Mouse (Mus musculus): Measurements from ENCODE around the gene 6430571L13Rik. TPM values are rescaled to one million over a fixed set of nuclear protein-coding genes. Genes with fewer than 3 reads are reported as not detected.

The 6430571L13Rik gene
- polyA plus RNA-seq, 1 experiment from 2014 or later = 1.1 TPM

DNA sequence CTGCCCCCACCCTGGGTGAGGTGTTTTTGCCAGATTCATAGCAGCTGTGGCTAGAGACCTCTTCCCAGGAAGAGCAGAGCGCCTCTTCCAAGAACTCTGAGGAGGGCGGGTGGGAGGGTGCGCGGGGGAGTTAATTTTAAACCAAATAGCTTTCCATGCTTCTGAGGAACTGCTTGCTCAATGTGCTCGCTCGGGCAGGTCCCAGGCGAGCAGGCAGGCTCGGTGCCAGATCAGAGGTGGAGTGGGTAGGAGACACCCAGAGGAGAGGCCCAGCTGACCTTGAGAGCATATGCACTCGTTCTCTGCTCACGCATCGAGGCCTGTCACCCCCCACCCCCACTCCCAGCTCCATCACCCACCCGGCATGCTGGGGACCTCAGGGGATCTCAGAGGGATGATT, 32.5 kb upstream of the 6430571L13Rik start:
- WGBS = 16% methylated on average over 12 of the region's 12 CpGs
- Histone ChIP-seq H3K4me1 (replicated peaks) (peaks cover 48% of the 10 kb centered on the region), H3K36me3 (no peaks in the 10 kb centered on the region), H3K27me3 (no peaks in the 10 kb centered on the region), H3K27ac (peak overlapping the region; percentile 92), H3K9me3 (replicated peaks) (no peaks in the 10 kb centered on the region), H3K4me2 (peak overlapping the region; percentile 51), H3K9ac (0 out of 2 replicates have a peak overlapping the region, but pooled peaks have one; percentile 31), H3K4me3 (no peak overlapping the region)
- ATAC-seq (replicated peaks; ENCODE audit: insufficient number of reproducible peaks, insufficient read depth, low FRiP score, low read depth) = peak; percentile 87

GRCm38 (mm10) chr9:107308346-107309000, 31.9 kb upstream of the 6430571L13Rik start:
- Histone ChIP-seq H3K36me3 (no peaks in the 10 kb centered on the region), H3K9ac (0 out of 2 replicates have a peak overlapping the region, but pooled peaks have one; percentile 28), H3K4me3 (no peak overlapping the region), H3K9me3 (replicated peaks) (no peaks in the 10 kb centered on the region), H3K27me3 (no peaks in the 10 kb centered on the region), H3K4me1 (replicated peaks) (peaks cover 45% of the 10 kb centered on the region), H3K27ac (peak overlapping the region; percentile 92), H3K4me2 (no peak overlapping the region)
- ATAC-seq (replicated peaks; ENCODE audit: insufficient number of reproducible peaks, insufficient read depth, low FRiP score, low read depth) = no peak
- 86% methylated on average over 9 of the region's 9 CpGs for WGBS

- WGBS = 61% methylated on average over 9 of the region's 9 CpGs
- no peak for ATAC-seq (replicated peaks; ENCODE audit: insufficient number of reproducible peaks, insufficient read depth, low FRiP score, low read depth)
- Histone ChIP-seq H3K4me2 (no peak overlapping the region), H3K36me3 (no peaks in the 10 kb centered on the region), H3K9me3 (replicated peaks) (no peaks in the 10 kb centered on the region), H3K4me1 (replicated peaks) (peaks cover 45% of the 10 kb centered on the region), H3K27me3 (no peaks in the 10 kb centered on the region), H3K4me3 (no peak overlapping the region), H3K27ac (peak overlapping the region; percentile 57), H3K9ac (no peak overlapping the region)
These were observed 31.2 kb upstream of the 6430571L13Rik start for GRCm38 (mm10) chr9:107309171-107309570.

DNA sequence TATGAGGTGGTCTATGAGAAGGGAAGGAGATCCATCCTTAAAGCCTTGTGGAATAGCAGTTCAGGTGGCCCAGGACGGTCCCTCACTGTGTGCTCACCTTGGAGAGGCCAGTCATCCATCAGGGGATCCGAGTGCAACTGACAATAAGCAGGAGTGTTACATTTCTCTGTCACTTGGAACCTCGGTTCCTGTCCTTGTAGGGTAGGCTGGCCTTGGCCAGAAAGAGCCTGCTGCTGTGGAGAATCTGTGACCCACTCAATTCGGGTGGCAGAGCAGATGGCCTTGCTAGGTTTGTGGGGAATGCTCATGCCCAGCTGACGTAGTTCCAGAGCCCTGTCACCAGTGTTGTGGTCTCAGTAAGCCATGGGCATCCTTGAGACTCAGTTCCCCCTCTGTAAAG, 30.8 kb upstream of the 6430571L13Rik start:
- Histone ChIP-seq H3K27me3 (no peaks in the 10 kb centered on the region), H3K36me3 (no peaks in the 10 kb centered on the region), H3K4me3 (no peak overlapping the region), H3K9me3 (replicated peaks) (no peaks in the 10 kb centered on the region), H3K4me1 (replicated peaks) (peaks cover 45% of the 10 kb centered on the region), H3K4me2 (no peak overlapping the region), H3K27ac (peak overlapping the region; percentile 57), H3K9ac (no peak overlapping the region)
- no peak for ATAC-seq (replicated peaks; ENCODE audit: insufficient number of reproducible peaks, insufficient read depth, low FRiP score, low read depth)
- WGBS = 47% methylated on average over 5 of the region's 5 CpGs

DNA sequence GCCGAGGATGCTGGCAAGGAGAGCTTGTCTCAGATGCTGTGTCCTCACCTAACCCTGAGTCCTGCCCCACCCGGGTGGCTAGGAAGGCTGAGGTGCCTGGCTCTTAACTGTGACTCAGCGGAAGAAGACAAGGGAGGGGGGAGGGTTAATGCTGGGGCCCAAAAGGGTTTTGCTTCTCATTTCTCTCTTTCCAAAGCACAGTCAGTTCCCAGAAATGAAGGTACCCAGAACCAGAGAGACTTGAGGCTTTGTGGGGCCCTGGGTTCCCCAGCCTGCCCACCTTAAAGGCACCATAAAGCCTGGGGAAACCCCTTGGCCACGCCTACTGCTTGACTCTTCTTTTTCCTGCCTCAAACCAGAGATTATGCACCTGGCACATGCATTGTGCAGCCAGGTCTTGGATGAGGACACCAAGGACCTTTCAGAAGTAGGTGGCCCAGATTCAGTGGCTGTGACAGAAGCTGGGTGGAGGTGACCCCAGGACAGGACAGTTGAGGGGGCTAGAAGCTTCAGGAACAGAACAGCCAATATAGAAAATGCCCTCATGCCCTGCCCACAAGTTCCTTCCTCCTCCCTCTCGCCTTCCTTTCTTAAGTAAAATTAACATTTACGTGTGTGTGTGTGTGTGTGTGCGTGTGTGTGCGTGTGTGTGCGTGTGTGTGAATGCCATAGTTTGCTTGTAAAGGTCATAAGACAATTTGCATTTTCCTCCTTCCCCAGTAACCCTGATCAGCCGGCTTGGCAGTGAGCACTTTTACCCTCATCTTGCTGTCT, 27.4 kb upstream of the 6430571L13Rik start:
- Histone ChIP-seq H3K27ac (no peak overlapping the region), H3K27me3 (no peaks in the 10 kb centered on the region), H3K9me3 (replicated peaks) (no peaks in the 10 kb centered on the region), H3K4me1 (replicated peaks) (peaks cover 20% of the 10 kb centered on the region), H3K4me3 (no peak overlapping the region), H3K36me3 (no peaks in the 10 kb centered on the region), H3K4me2 (no peak overlapping the region), H3K9ac (no peak overlapping the region)
- no peak for ATAC-seq (replicated peaks; ENCODE audit: insufficient number of reproducible peaks, insufficient read depth, low FRiP score, low read depth)
- 57% methylated on average over 10 of the region's 10 CpGs for WGBS

DNA sequence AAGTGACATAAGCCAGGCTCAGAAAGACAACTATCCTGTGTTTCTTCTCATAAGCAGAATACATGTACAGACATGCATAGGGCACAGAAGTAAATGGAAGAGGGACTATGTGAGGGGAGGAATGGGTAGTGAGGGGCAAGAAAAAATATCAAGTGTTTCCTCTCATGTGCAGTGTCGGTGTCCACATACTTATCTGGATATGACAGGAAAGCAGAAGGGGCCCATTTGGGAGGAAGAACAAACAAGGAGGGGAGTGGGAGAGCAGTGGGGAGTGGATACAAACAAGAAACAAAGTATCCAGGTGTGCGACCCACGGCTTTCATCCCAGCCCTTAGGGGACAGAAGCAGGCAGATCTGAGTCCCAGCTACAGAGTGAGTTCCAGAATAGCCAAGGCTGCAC, 26.5 kb upstream of the 6430571L13Rik start:
- Histone ChIP-seq H3K36me3 (no peaks in the 10 kb centered on the region), H3K27ac (no peak overlapping the region), H3K4me3 (no peak overlapping the region), H3K9me3 (replicated peaks) (no peaks in the 10 kb centered on the region), H3K27me3 (no peaks in the 10 kb centered on the region), H3K4me2 (no peak overlapping the region), H3K4me1 (replicated peaks) (peaks cover 12% of the 10 kb centered on the region), H3K9ac (no peak overlapping the region)
- no peak for ATAC-seq (replicated peaks; ENCODE audit: insufficient number of reproducible peaks, insufficient read depth, low FRiP score, low read depth)
- WGBS = 59% methylated on average over 3 of the region's 3 CpGs

DNA sequence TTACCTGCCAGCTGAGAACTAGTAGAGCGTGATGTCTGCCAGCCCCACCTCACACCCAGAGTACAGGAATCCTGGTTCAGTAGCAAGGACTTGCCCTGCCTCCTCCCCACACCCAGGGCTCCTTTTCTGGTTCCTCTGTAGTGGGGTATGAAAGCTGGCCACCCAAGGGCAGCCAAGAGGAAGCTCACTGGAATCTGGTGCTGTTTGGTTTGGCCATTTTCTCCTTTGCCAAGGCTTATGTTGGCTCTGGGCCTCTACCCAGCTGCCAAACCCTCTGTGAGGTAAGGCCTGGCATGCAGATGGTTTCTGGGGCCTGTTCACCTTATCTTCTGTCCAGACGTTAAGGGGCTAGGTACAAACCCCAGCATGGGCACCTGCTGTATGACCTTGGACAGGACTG, 24.6 kb upstream of the 6430571L13Rik start:
- Histone ChIP-seq H3K36me3 (no peaks in the 10 kb centered on the region), H3K4me3 (no peak overlapping the region), H3K27ac (no peak overlapping the region), H3K9ac (no peak overlapping the region), H3K9me3 (replicated peaks) (no peaks in the 10 kb centered on the region), H3K27me3 (no peaks in the 10 kb centered on the region), H3K4me1 (replicated peaks) (0 out of 2 replicates have a peak, but pooled peaks cover 6% of the 10 kb centered on the region), H3K4me2 (no peak overlapping the region)
- WGBS = 52% methylated on average over 2 of the region's 2 CpGs
- no peak for ATAC-seq (replicated peaks; ENCODE audit: insufficient number of reproducible peaks, insufficient read depth, low FRiP score, low read depth)

DNA sequence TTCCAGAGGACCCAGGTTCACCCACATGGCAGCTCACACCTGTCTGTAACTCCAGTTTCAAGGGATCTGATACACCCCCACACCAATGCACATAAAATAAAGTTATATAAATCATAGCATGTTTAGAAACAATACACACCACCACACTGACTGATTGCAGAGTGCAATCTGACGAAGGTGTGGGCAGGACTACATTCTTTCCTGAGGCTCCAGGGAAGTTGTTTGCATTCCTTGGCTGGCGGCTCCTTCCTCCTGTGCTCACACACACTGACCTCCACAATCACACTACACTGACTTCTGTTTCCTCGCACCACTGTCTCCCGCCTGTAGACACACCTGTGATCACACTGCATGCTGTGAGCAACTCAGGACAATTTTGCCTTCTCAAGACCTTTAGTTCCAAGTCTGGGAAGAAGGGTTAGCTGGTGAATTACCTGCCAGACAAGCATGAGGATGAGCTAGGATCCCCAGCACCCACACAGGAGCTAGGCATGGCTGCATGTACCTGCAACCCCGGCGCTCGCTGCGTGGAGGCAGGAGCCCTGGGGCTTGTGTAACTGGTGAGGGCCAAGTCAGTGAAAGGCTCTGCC, 17.8 kb upstream of the 6430571L13Rik start:
- 66% methylated on average over 8 of the region's 8 CpGs for WGBS
- no peak for ATAC-seq (replicated peaks; ENCODE audit: insufficient number of reproducible peaks, insufficient read depth, low FRiP score, low read depth)
- H3K9ac ChIP-seq = no peak overlapping the region
- H3K4me1 ChIP-seq (replicated peaks) = peaks cover 39% of the 10 kb centered on the region
- no peak overlapping the region for H3K4me2 ChIP-seq
- no peaks in the 10 kb centered on the region for H3K27me3 ChIP-seq
- no peak overlapping the region for H3K4me3 ChIP-seq
- H3K27ac ChIP-seq = peak overlapping the region; percentile 17; the same call in 1 of the 2 replicates
- H3K36me3 ChIP-seq = no peaks in the 10 kb centered on the region
- no peaks in the 10 kb centered on the region for H3K9me3 ChIP-seq (replicated peaks)

DNA sequence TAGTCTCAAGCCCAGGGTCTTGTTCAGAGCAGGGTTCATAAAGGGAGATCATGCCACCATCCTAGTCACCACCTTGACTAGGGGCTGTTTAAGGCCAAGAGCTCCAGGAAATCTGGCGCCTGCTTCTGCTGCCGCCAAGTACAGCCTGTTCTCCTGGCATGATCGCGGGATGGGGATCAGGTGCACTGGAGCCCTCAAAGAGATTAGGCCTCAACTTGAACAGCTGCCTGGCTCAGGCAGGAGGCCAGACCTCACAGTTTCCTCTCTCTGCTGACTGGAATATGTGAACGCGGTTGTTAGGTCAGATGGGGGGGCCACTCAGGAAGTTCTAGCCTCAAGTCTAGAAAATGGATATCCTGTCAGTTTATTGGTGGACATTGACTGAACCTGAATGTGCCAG, 16.8 kb upstream of the 6430571L13Rik start:
- H3K4me2 ChIP-seq = no peak overlapping the region
- H3K9ac ChIP-seq = no peak overlapping the region
- H3K27me3 ChIP-seq = no peaks in the 10 kb centered on the region
- 19% methylated on average over 6 of the region's 6 CpGs for WGBS
- H3K36me3 ChIP-seq = no peaks in the 10 kb centered on the region
- H3K4me3 ChIP-seq = no peak overlapping the region
- ATAC-seq (replicated peaks; ENCODE audit: insufficient number of reproducible peaks, insufficient read depth, low FRiP score, low read depth) = peak; percentile 73
- H3K9me3 ChIP-seq (replicated peaks) = no peaks in the 10 kb centered on the region
- peak overlapping the region; percentile 80 for H3K27ac ChIP-seq
- H3K4me1 ChIP-seq (replicated peaks) = peaks cover 39% of the 10 kb centered on the region

GRCm38 (mm10) chr9:107324799-107325561, 15.4 kb upstream of the 6430571L13Rik start:
- no peak overlapping the region for H3K4me3 ChIP-seq
- 62% methylated on average over 4 of the region's 4 CpGs for WGBS
- ATAC-seq (replicated peaks; ENCODE audit: insufficient number of reproducible peaks, insufficient read depth, low FRiP score, low read depth) = no peak
- no peak overlapping the region for H3K4me2 ChIP-seq
- no peaks in the 10 kb centered on the region for H3K27me3 ChIP-seq
- no peaks in the 10 kb centered on the region for H3K36me3 ChIP-seq
- H3K9me3 ChIP-seq (replicated peaks) = no peaks in the 10 kb centered on the region
- H3K27ac ChIP-seq = no peak overlapping the region
- H3K4me1 ChIP-seq (replicated peaks) = peaks cover 39% of the 10 kb centered on the region
- no peak overlapping the region for H3K9ac ChIP-seq

- no peak for ATAC-seq (replicated peaks; ENCODE audit: insufficient number of reproducible peaks, insufficient read depth, low FRiP score, low read depth)
- no peak overlapping the region for H3K9ac ChIP-seq
These were observed 14.5 kb upstream of the 6430571L13Rik start for GRCm38 (mm10) chr9:107325904-107326303.

More at GRCm38 (mm10) chr9:107325904-107326303, 14.5 kb upstream of the 6430571L13Rik start:
- H3K4me2 ChIP-seq = no peak overlapping the region
- H3K36me3 ChIP-seq = no peaks in the 10 kb centered on the region
- H3K27ac ChIP-seq = no peak overlapping the region
- H3K9me3 ChIP-seq (replicated peaks) = no peaks in the 10 kb centered on the region
- no peaks in the 10 kb centered on the region for H3K27me3 ChIP-seq
- H3K4me3 ChIP-seq = no peak overlapping the region
- WGBS = 68% methylated on average over 7 of the region's 7 CpGs
- peaks cover 39% of the 10 kb centered on the region for H3K4me1 ChIP-seq (replicated peaks)
